ENCODE assay signal across 26 mouse cellular contexts in genomic region chr5:135971876-135972275, GRCm38 (mm10). TPM values are rescaled to one million over a fixed set of nuclear protein-coding genes. Genes with fewer than 3 reads are reported as not detected.
DNase-seq lines count a peak whose midpoint lies in the region; ATAC-seq and TF ChIP-seq lines count a peak whose summit lies in the region.
"Had no signal": no experiment of that assay in that cellular context is flagged by ENCODE, and none has a peak within 500 bp of the region (broad histone marks: within the 10 kb centered on the region; RNA-seq: fewer than 3 reads in every experiment).

No protein-coding gene starts in this region.

- 91% methylated on average over 7 of the region's 7 CpGs for WGBS in cerebellum, adult 2 months

- TF ChIP-seq EP300 in ES-Bruce4 (IDR thresholded peaks at IDR 0.05; ENCODE audit: insufficient read depth, low read depth, low read length), result no peak

- no peak for ATAC-seq in frontal cortex, adult (ENCODE audit: low TSS enrichment)
- ATAC-seq: forebrain, embryonic 13.5 days; forebrain, embryonic 15.5 days; forebrain, postnatal 0 days had no signal

- H3K9me3 ChIP-seq in ES-Bruce4 (replicated peaks; ENCODE audit: control insufficient read depth, insufficient read depth, low read length, poor library complexity, severe bottlenecking) (no peaks in the 10 kb centered on the region), ES-E14 (ENCODE audit: control insufficient read depth, insufficient read depth, low read depth, low read length) (no peaks in the 10 kb centered on the region)
- H3K9me3 ChIP-seq: embryonic facial prominence, embryonic 13.5 days; embryonic facial prominence, embryonic 15.5 days; forebrain, embryonic 13.5 days; forebrain, embryonic 15.5 days had no signal

- H3K36me3 ChIP-seq in ES-Bruce4 (ENCODE audit: control insufficient read depth, insufficient read depth, low read length, poor library complexity, severe bottlenecking), result no peaks in the 10 kb centered on the region
- H3K36me3 ChIP-seq in ES-E14 (ENCODE audit: control insufficient read depth, insufficient read depth, low read length, poor library complexity, severe bottlenecking), result no peaks in the 10 kb centered on the region
- H3K36me3 ChIP-seq: embryonic facial prominence, embryonic 13.5 days; embryonic facial prominence, embryonic 15.5 days; forebrain, embryonic 15.5 days had no signal

- H3K4me3 ChIP-seq in ES-Bruce4 (ENCODE audit: low read depth, low read length), result no peak overlapping the region
- no peak overlapping the region for H3K4me3 ChIP-seq in ES-E14 (ENCODE audit: insufficient read depth in 1 of 2, low read depth in 1 of 2, low read length in 2 of 2, poor library complexity in 1 of 2, severe bottlenecking in 1 of 2)
- H3K4me3 ChIP-seq in cerebellum, adult 2 months (replicated peaks; ENCODE audit: insufficient read depth, low read depth, low read length), result no peak overlapping the region
- H3K4me3 ChIP-seq: embryonic facial prominence, embryonic 13.5 days; embryonic facial prominence, embryonic 15.5 days; forebrain, embryonic 13.5 days; forebrain, embryonic 15.5 days had no signal

- TF ChIP-seq POLR2A in ES-Bruce4 (IDR thresholded peaks at IDR 0.05; ENCODE audit: insufficient read depth, low read length), result no peak
- TF ChIP-seq POLR2A in cerebellum, adult 2 months (IDR thresholded peaks at IDR 0.05; ENCODE audit: borderline replicate concordance, insufficient read depth, low read length), result no peak

- no peaks in the 10 kb centered on the region for H3K27me3 ChIP-seq in ES-Bruce4 (ENCODE audit: control insufficient read depth, insufficient read depth, low read length, poor library complexity, severe bottlenecking)
- no peaks in the 10 kb centered on the region for H3K27me3 ChIP-seq in cerebellum, adult 2 months (ENCODE audit: control insufficient read depth, insufficient read depth, low read length)
- H3K27me3 ChIP-seq: embryonic facial prominence, embryonic 13.5 days; embryonic facial prominence, embryonic 15.5 days; forebrain, embryonic 13.5 days; forebrain, embryonic 15.5 days had no signal

- no peaks in the 10 kb centered on the region for H3K4me1 ChIP-seq in ES-Bruce4 (ENCODE audit: control insufficient read depth, insufficient read depth, low read length)
- H3K4me1 ChIP-seq in ES-E14 (ENCODE audit: control insufficient read depth in 2 of 2, insufficient read depth in 2 of 2, low read length in 2 of 2, poor library complexity in 1 of 2), result peaks cover 0 to 15% of the 10 kb centered on the region in 2 experiments; a peak in 2 of 4 replicates
- no peaks in the 10 kb centered on the region for H3K4me1 ChIP-seq in cerebellum, adult 2 months (ENCODE audit: control insufficient read depth, insufficient read depth, low read length)
- H3K4me1 ChIP-seq: forebrain, embryonic 13.5 days; forebrain, embryonic 15.5 days had no signal

- in situ Hi-C loops in ES-E14 (cut with MboI; ENCODE audit: low sequenced_read_pairs in 2 of 2, unreplicated experiment in 2 of 2), result no loop called here

- no peak overlapping the region for H3K27ac ChIP-seq in ES-Bruce4 (ENCODE audit: insufficient read depth, low read length)
- no peak overlapping the region for H3K27ac ChIP-seq in ES-E14 (ENCODE audit: insufficient read depth, low read depth, low read length, poor library complexity, severe bottlenecking)
- no peak overlapping the region for H3K27ac ChIP-seq in cerebellum, adult 2 months (ENCODE audit: insufficient read depth, low read length)
- H3K27ac ChIP-seq: embryonic facial prominence, embryonic 13.5 days; embryonic facial prominence, embryonic 15.5 days; forebrain, embryonic 13.5 days; forebrain, embryonic 15.5 days had no signal

- H3K9ac ChIP-seq in ES-Bruce4 (ENCODE audit: low read depth, poor library complexity, severe bottlenecking) (peak overlapping the region; percentile 43; the same call in 1 of the 2 replicates), ES-E14 (ENCODE audit: insufficient read depth, low read depth, low read length, poor library complexity, severe bottlenecking) (peak overlapping the region; percentile 49; the same call in 1 of the 2 replicates)
- H3K9ac ChIP-seq: embryonic facial prominence, embryonic 13.5 days; embryonic facial prominence, embryonic 15.5 days; forebrain, embryonic 13.5 days; forebrain, embryonic 15.5 days; forebrain, postnatal 0 days had no signal

- no peak for TF ChIP-seq CTCF in ES-Bruce4 (IDR thresholded peaks at IDR 0.05; ENCODE audit: low read depth, low read length)
- TF ChIP-seq CTCF in cerebellum, adult 2 months (IDR thresholded peaks at IDR 0.05; ENCODE audit: borderline replicate concordance, insufficient read depth, low read depth, low read length), result no peak

- DNase-seq in 416B (ENCODE audit: low read depth) (peak; percentile 56), ES-E14 (ENCODE audit: low read depth, low spot score) (no peak), ZHBTc4 (ENCODE audit: low read depth, low spot score) (peak; percentile 31)
- no peak for DNase-seq in cerebellum, adult 2 months
- no peak for DNase-seq in layer of hippocampus, adult 18-20 months (ENCODE audit: low spot score in 2 of 2)
- DNase-seq: adrenal gland, adult 2 months; adrenal gland, postnatal 10 days; adrenal gland, postnatal 25 days; cerebellum, adult 11-12 months; cerebellum, adult 8-10 months; cerebellum, adult 9-11 months; cerebellum, postnatal 14 days; cerebellum, postnatal 36 days; embryo, embryonic 11 days; forebrain, postnatal 0 days had no signal

TF ChIP-seq in ES-E14, 5 proteins besides CTCF, POLR2A, EP300 and RAD21:
- no peak for TF ChIP-seq CHD2 (IDR thresholded peaks at IDR 0.05; ENCODE audit: low read depth, low read length)
- TF ChIP-seq MAFK (IDR thresholded peaks at IDR 0.05; ENCODE audit: insufficient read depth, low read depth, low read length), result no peak
- no peak for TF ChIP-seq HCFC1 (IDR thresholded peaks at IDR 0.05; ENCODE audit: borderline replicate concordance, insufficient read depth, low read length)
- TF ChIP-seq ZC3H11A (IDR thresholded peaks at IDR 0.05; ENCODE audit: borderline replicate concordance, low read depth, low read length), result no peak
- TF ChIP-seq ZNF384 (IDR thresholded peaks at IDR 0.05; ENCODE audit: low read depth, low read length), result no peak

RNA-seq across cellular contexts. Expression of gene Ssc4d, which starts 2.5 kb away (rescaled TPM):
- 6.3 and 9.5 TPM in 2 replicates for polyA plus RNA-seq in ES-Bruce4 (2011; ENCODE audit: insufficient read depth, insufficient read length, low read depth, missing spikeins)
- 10.9 and 11.0 TPM in 2 replicates for total RNA-seq in ES-E14 (2012; rRNA removed)
- 3.3 and 4.1 TPM in 2 replicates for polyA plus RNA-seq in cerebellum, adult 2 months (2012; rRNA removed)
- total RNA-seq in layer of hippocampus, adult 18-20 months (2021), result 1 to 10 TPM; 1.1 to 1.4 TPM

RNA-seq across cellular contexts. Expression of gene Zp3, which starts 8.0 kb away (rescaled TPM):
- 2.0 and 2.4 TPM in 2 replicates for polyA plus RNA-seq in ES-Bruce4 (2011; ENCODE audit: insufficient read depth, insufficient read length, low read depth, missing spikeins)
- total RNA-seq in ES-E14 (2012; rRNA removed), result 12.7 and 16.1 TPM in 2 replicates
- 0.23 and 0.33 TPM in 2 replicates for polyA plus RNA-seq in cerebellum, adult 2 months (2012; rRNA removed)
- total RNA-seq in layer of hippocampus, adult 18-20 months (2021), result not detected
- total RNA-seq: adrenal gland, adult 2 months; adrenal gland, postnatal 25 days; common myeloid progenitor, adult 5-6 weeks; MEL had no signal
- polyA plus RNA-seq: adrenal gland, adult 2 months; C2C12; embryonic facial prominence, embryonic 11.5 days; embryonic facial prominence, embryonic 13.5 days; forebrain, embryonic 11.5 days; forebrain, embryonic 13.5 days; forebrain, embryonic 15.5 days had no signal

RNA-seq across cellular contexts. Expression of gene Dtx2, which starts 22.7 kb away (rescaled TPM):
- polyA plus RNA-seq in ES-Bruce4 (2011; ENCODE audit: insufficient read depth, insufficient read length, low read depth, missing spikeins), result 23.7 and 25.0 TPM in 2 replicates
- total RNA-seq in ES-E14 (2012; rRNA removed), result 26.7 and 28.3 TPM in 2 replicates
- 9.2 and 10.1 TPM in 2 replicates for polyA plus RNA-seq in cerebellum, adult 2 months (2012; rRNA removed)
- 1 to 10 TPM; 8.8 to 9.2 TPM for total RNA-seq in layer of hippocampus, adult 18-20 months (2021)

RNA-seq across cellular contexts. Expression of gene Ywhag, which starts 37.5 kb away (rescaled TPM):
- 372 TPM in 2 replicates for polyA plus RNA-seq in ES-Bruce4 (2011; ENCODE audit: insufficient read depth, insufficient read length, low read depth, missing spikeins)
- total RNA-seq in ES-E14 (2012; rRNA removed), result 109 and 176 TPM in 2 replicates
- 445 and 493 TPM in 2 replicates for polyA plus RNA-seq in cerebellum, adult 2 months (2012; rRNA removed)
- 1,000 to 10,000 TPM; 1,236 to 1,273 TPM for total RNA-seq in layer of hippocampus, adult 18-20 months (2021)

Comparison
In these comparisons a context has a peak if more than half of its experiments do, and no peak if none do; other contexts are left out.
1. DNase-seq: peak in 416B (single experiment) and ZHBTc4 (single experiment); none in ES-E14 (single experiment), cerebellum, adult 2 months (0 of 2) and layer of hippocampus, adult 18-20 months (0 of 2).
2. RNA of gene Zp3, which starts 8.0 kb away (total RNA-seq): 12.7 to 16.1 TPM in ES-E14; not detected in layer of hippocampus, adult 18-20 months; every median in the first group is over 10 times any median in the second.